ENCODE assay signal across 10 mouse cellular contexts in genomic region chr12:53825898-53826605, GRCm38 (mm10).
DNase-seq lines count a peak whose midpoint lies in the region; ATAC-seq lines count a peak whose summit lies in the region.
"Had no signal": no experiment of that assay in that cellular context is flagged by ENCODE, and none has a peak within 500 bp of the region (broad histone marks: within the 10 kb centered on the region; RNA-seq: fewer than 3 reads in every experiment).

No protein-coding gene starts in this region.

- H3K9me3 ChIP-seq in kidney, embryonic 15.5 days (replicated peaks) = no peaks in the 10 kb centered on the region
- no peaks in the 10 kb centered on the region for H3K9me3 ChIP-seq in embryonic facial prominence, embryonic 10.5 days

- H3K36me3 ChIP-seq in kidney, embryonic 15.5 days = no peaks in the 10 kb centered on the region
- no peaks in the 10 kb centered on the region for H3K36me3 ChIP-seq in embryonic facial prominence, embryonic 10.5 days (replicated peaks)
- H3K36me3 ChIP-seq: G1E had no signal

- no peaks in the 10 kb centered on the region; the same call in 1 of the 2 replicates for H3K27me3 ChIP-seq in kidney, embryonic 15.5 days
- H3K27me3 ChIP-seq in embryonic facial prominence, embryonic 10.5 days (replicated peaks; ENCODE audit: low read depth, poor library complexity, severe bottlenecking) = no peaks in the 10 kb centered on the region

- no peak overlapping the region for H3K9ac ChIP-seq in kidney, embryonic 15.5 days

- WGBS in kidney, embryonic 15.5 days = 34% methylated on average over 12 of the region's 12 CpGs
- WGBS in embryonic facial prominence, embryonic 10.5 days = 59% methylated on average over 12 of the region's 12 CpGs

- peaks cover 13% of the 10 kb centered on the region for H3K4me1 ChIP-seq in kidney, embryonic 15.5 days
- H3K4me1 ChIP-seq in embryonic facial prominence, embryonic 10.5 days = peaks cover 31% of the 10 kb centered on the region

- peak; percentile 71 for ATAC-seq in kidney, embryonic 15.5 days (replicated peaks; ENCODE audit: low FRiP score)

- no peak overlapping the region for H3K4me3 ChIP-seq in kidney, embryonic 15.5 days (replicated peaks)
- H3K4me3 ChIP-seq in embryonic facial prominence, embryonic 10.5 days = no peak overlapping the region

- no peak for DNase-seq in kidney, postnatal 4 days
- DNase-seq in NIH3T3 (ENCODE audit: low read depth) = peak; percentile 5
- no peak for DNase-seq in embryonic facial prominence, embryonic 10.5 days (ENCODE audit: low spot score)
- DNase-seq in heart, postnatal 4 days = peak; percentile 7
- no peak for DNase-seq in left cerebral cortex, adult 18-20 months (ENCODE audit: low spot score in 2 of 2)
- DNase-seq in left cerebral cortex, adult 9 months (ENCODE audit: low spot score in 2 of 2) = no peak
- DNase-seq: adrenal gland, adult 2 months; cerebellum, postnatal 36 days had no signal

- H3K4me2 ChIP-seq in kidney, embryonic 15.5 days = no peak overlapping the region

- H3K27ac ChIP-seq in kidney, embryonic 15.5 days = 0 out of 2 replicates have a peak overlapping the region, but pooled peaks have one; percentile 22
- H3K27ac ChIP-seq in embryonic facial prominence, embryonic 10.5 days (replicated peaks) = peak overlapping the region; percentile 48

Comparison
In these comparisons a context has a peak if more than half of its experiments do, and no peak if none do; other contexts are left out.
1. DNase-seq: peak in NIH3T3 (single experiment) and heart, postnatal 4 days (single experiment); none in kidney, postnatal 4 days (0 of 2), embryonic facial prominence, embryonic 10.5 days (single experiment), left cerebral cortex, adult 18-20 months (0 of 2) and left cerebral cortex, adult 9 months (0 of 2).